Mouse (Mus musculus) kidney, adult 2 months (tissue): ENCODE data around the gene Atf7ip. TPM values are rescaled to one million over a fixed set of nuclear protein-coding genes. Genes with fewer than 3 reads are reported as not detected.

Experiments used
- DNase-seq: peaks from one replicate; pipeline ENCODE4 v3.0.0; 2021
- H3K27ac ChIP-seq: fragments of 200-500 bp; 2 replicates; pipeline ENCODE4 v1.5.1; 2012; ENCODE audit warnings: low read depth, low read length, control low read depth, inconsistent platforms; ENCODE audit not compliant: insufficient read depth
- H3K27me3 ChIP-seq: fragments of 200-500 bp; replicated peaks from 2 replicates; pipeline ENCODE4 v1.6.1; 2012; ENCODE audit warnings: mild to moderate bottlenecking, moderate library complexity, low read length, inconsistent platforms; ENCODE audit not compliant: control insufficient read depth, insufficient read depth
- H3K36me3 ChIP-seq: fragments of 200-500 bp; 2 replicates; pipeline ENCODE4 v1.6.1; 2012; ENCODE audit warnings: mild to moderate bottlenecking, moderate library complexity, low read length, inconsistent platforms; ENCODE audit not compliant: control insufficient read depth, insufficient read depth
- H3K4me1 ChIP-seq: fragments of 200-500 bp; 2 replicates; pipeline ENCODE4 v1.6.1; 2011; ENCODE audit warnings: low read length; ENCODE audit not compliant: control insufficient read depth, insufficient read depth
- H3K4me3 ChIP-seq: fragments of 200-500 bp; 2 replicates; pipeline ENCODE4 v1.5.1; 2011; ENCODE audit warnings: mild to moderate bottlenecking, low read depth, low read length, control low read depth; ENCODE audit not compliant: insufficient read depth
- CTCF ChIP-seq: fragments of 200-500 bp; conservative IDR thresholded peaks from 2 replicates; pipeline ENCODE4 v1.5.1; 2011; ENCODE audit warnings: low read depth, mild to moderate bottlenecking, control low read depth, low read length, moderate library complexity, mixed read lengths; ENCODE audit not compliant: insufficient read depth, insufficient read length
- POLR2A ChIP-seq: fragments of 200-500 bp; IDR thresholded peaks from one replicate; pipeline ENCODE4 v1.6.1; 2011; ENCODE audit warnings: low read depth, low read length, control low read depth
- WGBS: fragments of 180-500 bp; shearing (Covaris S2); methylation state at CpG from one replicate; pipeline ENCODE4 v1.1.7; 2018; 5-methylcytosine and 5-hydroxymethylcytosine counted together
- polyA plus RNA-seq: library from polyadenylated mRNA; depleted of rRNA; stranded (reverse); fragments of >200 nt; gene quantifications from 2 replicates; pipeline ENCODE4 v1.2.3, GENCODE M21; 2012

Atf7ip gene
- polyA plus RNA-seq, 1 experiment = 13.9 TPM

- Histone ChIP-seq H3K36me3 (no peaks in the 10 kb centered on the region), H3K27ac (no peak overlapping the region), H3K27me3 (no peaks in the 10 kb centered on the region), H3K4me1 (peaks cover 13% of the 10 kb centered on the region), H3K4me3 (no peak overlapping the region)
- 84% methylated on average over 5 of the region's 5 CpGs for WGBS
- TF ChIP-seq POLR2A (no peak), CTCF (no peak)
- DNase-seq = no peak
Observed at GRCm38 (mm10) chr6:136522658-136523057, 16.7 kb downstream of the Atf7ip start.

- Histone ChIP-seq H3K4me1 (peaks cover 16% of the 10 kb centered on the region), H3K36me3 (no peaks in the 10 kb centered on the region), H3K27ac (peak overlapping the region; percentile 77), H3K4me3 (no peak overlapping the region), H3K27me3 (no peaks in the 10 kb centered on the region)
- 45% methylated on average over 4 of the region's 4 CpGs for WGBS
- peak; percentile 74 for DNase-seq
- TF ChIP-seq CTCF (no peak), POLR2A (no peak)
Observed at GRCm38 (mm10) chr6:136524751-136525150, 18.8 kb downstream of the Atf7ip start.

- no peak for DNase-seq
- H3K36me3 ChIP-seq = no peaks in the 10 kb centered on the region
- TF ChIP-seq POLR2A = no peak
- TF ChIP-seq CTCF = no peak
- peaks cover 16% of the 10 kb centered on the region for H3K4me1 ChIP-seq
- 62% methylated on average over 4 of the region's 4 CpGs for WGBS
- H3K4me3 ChIP-seq = no peak overlapping the region
- no peaks in the 10 kb centered on the region for H3K27me3 ChIP-seq
- no peak overlapping the region for H3K27ac ChIP-seq
Observed at GRCm38 (mm10) chr6:136525567-136525966, 19.6 kb downstream of the Atf7ip start.

GRCm38 (mm10) chr6:136529156-136529555 is 23.2 kb downstream of the Atf7ip start:
- H3K36me3 ChIP-seq = no peaks in the 10 kb centered on the region
- H3K27ac ChIP-seq = no peak overlapping the region
- H3K27me3 ChIP-seq = no peaks in the 10 kb centered on the region
- TF ChIP-seq POLR2A (no peak), CTCF (no peak)
- WGBS = 42% methylated on average over 2 of the region's 2 CpGs
- peaks cover 31% of the 10 kb centered on the region for H3K4me1 ChIP-seq
- H3K4me3 ChIP-seq = no peak overlapping the region
- DNase-seq = no peak

- no peak overlapping the region for H3K4me3 ChIP-seq
- peak; percentile 49 for DNase-seq
- WGBS = 59% methylated on average over 7 of the region's 7 CpGs
Observed at GRCm38 (mm10) chr6:136531792-136532230, 25.8 kb downstream of the Atf7ip start.

GRCm38 (mm10) chr6:136532535-136533291 is 26.7 kb downstream of the Atf7ip start:
- no peaks in the 10 kb centered on the region for H3K27me3 ChIP-seq
- H3K4me1 ChIP-seq = peaks cover 24% of the 10 kb centered on the region
- H3K4me3 ChIP-seq = no peak overlapping the region
- H3K36me3 ChIP-seq = no peaks in the 10 kb centered on the region
- peak overlapping the region; percentile 71 for H3K27ac ChIP-seq
- WGBS = 20% methylated on average over 7 of the region's 7 CpGs
- DNase-seq = peak; percentile 91
- TF ChIP-seq POLR2A = no peak
- TF ChIP-seq CTCF = no peak

More at GRCm38 (mm10) chr6:136531792-136532230, 25.8 kb downstream of the Atf7ip start:
- H3K27ac ChIP-seq = peak overlapping the region; percentile 39
- H3K4me1 ChIP-seq = peaks cover 24% of the 10 kb centered on the region
- H3K36me3 ChIP-seq = no peaks in the 10 kb centered on the region
- H3K27me3 ChIP-seq = no peaks in the 10 kb centered on the region
- no peak for TF ChIP-seq CTCF
- TF ChIP-seq POLR2A = no peak

- Histone ChIP-seq H3K4me3 (no peak overlapping the region), H3K27ac (no peak overlapping the region), H3K36me3 (no peaks in the 10 kb centered on the region), H3K4me1 (peaks cover 24% of the 10 kb centered on the region), H3K27me3 (no peaks in the 10 kb centered on the region)
- WGBS = 67% methylated on average over 4 of the region's 4 CpGs
- DNase-seq = no peak
- TF ChIP-seq CTCF (no peak), POLR2A (no peak)
Observed at GRCm38 (mm10) chr6:136533804-136534203, 27.8 kb downstream of the Atf7ip start.
